Mouse (Mus musculus): ENCODE measurements at regions not wholly inside any gene's neighbourhood (a gene's known extent, or its start where the extent isn't known, plus 50 kb on each side); places are given as distances from the start of the nearest gene placed in this dataset.

GRCm38 (mm10) chr17:9762436-9762835, 92.9 kb upstream of the Pabpc6 start:
- no peak for DNase-seq

- peak in 1 of 2 experiments; percentile 12 for DNase-seq
These were observed 91.2 kb upstream of the Pabpc6 start for GRCm38 (mm10) chr17:9760706-9761059.

GRCm38 (mm10) chr17:9760026-9760705, 90.6 kb upstream of the Pabpc6 start:
- DNase-seq: peak; percentile 46 to 51

GRCm38 (mm10) chr17:9759421-9759852, 89.9 kb upstream of the Pabpc6 start:
- DNase-seq: peak; percentile 72 to 73

GRCm38 (mm10) chr17:9757725-9758251, 88.3 kb upstream of the Pabpc6 start:
- peak in 1 of 2 experiments; percentile 12 for DNase-seq

GRCm38 (mm10) chr17:9756675-9757074, 87.2 kb upstream of the Pabpc6 start:
- peak; percentile 83 to 90 for DNase-seq

- DNase-seq: peak; percentile 75 to 90
These were observed 86.7 kb upstream of the Pabpc6 start for GRCm38 (mm10) chr17:9756196-9756595.

- DNase-seq: no peak
These were observed 86.1 kb upstream of the Pabpc6 start for GRCm38 (mm10) chr17:9755576-9755975.

GRCm38 (mm10) chr17:9754884-9755405, 85.4 kb upstream of the Pabpc6 start:
- DNase-seq: no peak

GRCm38 (mm10) chr17:9752848-9753247, 83.3 kb upstream of the Pabpc6 start:
- no peak for DNase-seq

GRCm38 (mm10) chr17:9751348-9752170, 82.0 kb upstream of the Pabpc6 start:
- DNase-seq: no peak

GRCm38 (mm10) chr17:9750046-9750445, 80.5 kb upstream of the Pabpc6 start:
- DNase-seq: peak in 1 of 2 experiments; percentile 48

- DNase-seq: no peak
These were observed 79.8 kb upstream of the Pabpc6 start for GRCm38 (mm10) chr17:9749301-9749700.

GRCm38 (mm10) chr17:9747893-9748292, 78.4 kb upstream of the Pabpc6 start:
- no peak for DNase-seq

- no peak for DNase-seq
These were observed 73.8 kb upstream of the Pabpc6 start for GRCm38 (mm10) chr17:9743342-9743741.

GRCm38 (mm10) chr17:9741321-9741720, 71.8 kb upstream of the Pabpc6 start:
- DNase-seq: no peak

- DNase-seq: no peak
These were observed 59.5 kb upstream of the Pabpc6 start for GRCm38 (mm10) chr17:9729020-9729419.

- no peak for DNase-seq
These were observed 56.4 kb upstream of the Pabpc6 start for GRCm38 (mm10) chr17:9725704-9726469.

- peak; percentile 38 to 46 for DNase-seq
These were observed 54.0 kb upstream of the Pabpc6 start for GRCm38 (mm10) chr17:9723484-9723883.

GRCm38 (mm10) chr17:9722709-9723108, 53.2 kb upstream of the Pabpc6 start:
- DNase-seq: no peak
